Mouse (Mus musculus): ENCODE measurements around the gene Ankrd36. TPM values are rescaled to one million over a fixed set of nuclear protein-coding genes. Genes with fewer than 3 reads are reported as not detected.
"Not testable (repeated sequence)": the region's sequence is repeated elsewhere in the genome, so short reads cannot be mapped to it uniquely, and the experiment has no call there.

Gene Ankrd36
- total RNA-seq (2021): not detected
- long read RNA-seq, experiment 1, partial matches to known transcripts: 0 of 1 reads
- long read RNA-seq, experiment 1, other reads (novel, unspliced or antisense): 1 of 1 reads
- long read RNA-seq, experiment 2: 0 reads

DNA sequence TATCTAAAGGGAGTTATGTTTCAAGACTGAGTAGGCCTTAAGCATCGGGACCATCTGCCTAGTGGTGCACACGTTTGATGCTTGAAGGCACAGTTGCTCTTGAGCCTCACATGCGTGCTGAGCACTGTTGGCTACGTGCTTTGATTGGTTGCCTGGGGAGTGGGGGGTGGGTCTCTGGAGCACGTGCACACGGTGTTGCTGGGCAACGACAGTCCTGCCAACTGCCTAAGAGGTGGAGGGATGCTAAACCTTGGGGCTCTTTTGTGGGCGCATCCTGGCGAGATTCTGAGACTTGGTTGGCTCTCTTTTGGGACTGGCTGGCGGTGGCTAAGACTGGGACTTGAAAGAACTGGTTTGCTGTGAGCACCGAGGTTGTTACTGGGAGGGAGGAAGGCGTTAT is at the start of gene Ankrd36:
Ankrd36 (plus strand) TSS at position 211 of the 400 bp plus-strand sequence.
- DNase-seq (ENCODE audit: low spot score in 2 of 2): no peak

DNA sequence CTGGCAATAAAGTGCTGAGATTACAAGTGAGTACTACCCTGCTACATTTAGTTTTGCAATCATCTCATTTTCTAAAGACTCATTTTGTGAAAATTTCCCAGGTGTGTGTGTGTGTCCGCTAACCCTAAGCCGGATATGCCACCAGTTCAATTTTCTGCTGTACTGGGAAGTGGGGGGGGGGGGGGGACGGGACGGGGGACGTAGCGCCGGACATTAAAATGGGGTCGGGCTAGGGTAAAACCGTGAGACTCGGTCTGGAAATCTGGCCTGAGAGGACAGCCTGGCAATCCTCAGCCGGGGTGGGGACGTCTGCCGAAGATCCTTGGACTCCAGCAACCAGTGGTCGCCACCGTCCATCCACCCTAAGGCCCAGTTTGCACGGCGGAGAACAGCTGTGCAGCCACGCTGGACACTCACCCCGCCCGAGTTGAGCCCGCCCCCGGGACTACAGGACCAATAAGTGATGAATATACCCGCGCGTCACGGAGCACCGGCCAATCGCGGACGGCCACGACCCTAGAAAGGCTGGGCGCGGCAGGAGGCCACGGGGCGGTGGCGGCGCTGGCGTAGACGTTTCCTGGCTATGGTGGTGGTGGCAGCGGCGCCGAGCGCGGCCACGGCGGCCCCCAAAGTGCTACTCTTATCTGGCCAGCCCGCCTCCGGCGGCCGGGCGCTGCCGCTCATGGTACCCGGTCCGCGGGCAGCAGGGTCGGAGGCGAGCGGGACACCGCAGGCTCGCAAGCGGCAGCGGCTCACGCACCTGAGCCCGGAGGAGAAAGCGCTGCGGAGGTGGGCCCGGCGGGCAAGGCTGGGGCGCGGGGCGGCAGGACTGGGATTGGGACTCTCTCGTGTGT is 48.8 kb upstream of the Ankrd36 start, which contains the start of gene Xbp1:
Xbp1 (plus strand) TSS at position 248 of the 854 bp plus-strand sequence.
- DNase-seq (ENCODE audit: low spot score in 2 of 2): peak; percentile 95 to 98

DNA sequence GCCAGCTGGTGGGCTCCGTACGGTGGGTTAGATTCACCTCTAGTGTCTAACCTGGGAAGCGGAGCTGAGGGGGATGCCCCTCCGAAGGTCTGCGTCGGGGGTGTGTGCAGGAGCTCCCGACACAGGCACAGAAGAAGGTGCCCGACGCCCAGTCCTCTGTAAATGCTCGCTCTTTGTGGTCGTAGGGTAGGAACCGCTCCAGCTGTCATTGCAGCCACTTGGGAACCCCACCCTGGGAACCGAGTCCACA is 48.3 kb upstream of the Ankrd36 start:
- no peak for DNase-seq (ENCODE audit: low spot score in 2 of 2)

DNA sequence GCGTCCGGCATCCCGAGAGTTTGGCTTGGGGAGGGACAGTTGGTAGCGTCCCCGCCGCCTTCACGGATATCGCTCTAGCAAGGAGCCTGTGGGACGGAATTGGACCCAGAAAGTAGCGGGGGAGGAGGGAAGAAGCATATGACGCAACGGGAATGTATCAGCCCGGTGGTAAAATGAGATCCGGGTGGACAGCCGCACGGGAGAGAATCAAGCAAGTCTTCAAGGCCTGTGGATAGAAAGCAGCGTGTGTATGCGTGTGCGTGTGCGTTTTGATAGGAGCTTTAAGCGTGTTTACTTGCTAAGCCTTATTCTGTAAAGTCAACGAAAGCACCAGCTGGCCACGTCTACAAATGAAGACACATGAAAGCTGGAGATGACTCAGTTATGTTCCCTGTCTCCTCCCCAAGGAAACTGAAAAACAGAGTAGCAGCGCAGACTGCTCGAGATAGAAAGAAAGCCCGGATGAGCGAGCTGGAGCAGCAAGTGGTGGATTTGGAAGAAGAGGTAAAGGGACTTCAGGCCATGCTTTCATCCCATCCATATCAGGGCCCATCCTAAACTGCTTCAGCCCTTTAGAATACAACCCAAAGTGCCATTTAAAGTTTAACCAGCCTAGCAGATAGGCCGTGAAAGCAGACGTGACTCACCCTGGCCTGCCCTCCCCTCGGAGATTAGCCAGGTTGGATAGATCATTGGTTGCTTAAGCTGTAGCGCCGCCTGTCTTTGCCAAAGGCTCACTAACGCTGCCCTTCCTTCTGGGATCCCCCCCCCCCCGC is 47.8 kb upstream of the Ankrd36 start:
- peak; percentile 34 to 62 for DNase-seq (ENCODE audit: low spot score in 2 of 2)

DNA sequence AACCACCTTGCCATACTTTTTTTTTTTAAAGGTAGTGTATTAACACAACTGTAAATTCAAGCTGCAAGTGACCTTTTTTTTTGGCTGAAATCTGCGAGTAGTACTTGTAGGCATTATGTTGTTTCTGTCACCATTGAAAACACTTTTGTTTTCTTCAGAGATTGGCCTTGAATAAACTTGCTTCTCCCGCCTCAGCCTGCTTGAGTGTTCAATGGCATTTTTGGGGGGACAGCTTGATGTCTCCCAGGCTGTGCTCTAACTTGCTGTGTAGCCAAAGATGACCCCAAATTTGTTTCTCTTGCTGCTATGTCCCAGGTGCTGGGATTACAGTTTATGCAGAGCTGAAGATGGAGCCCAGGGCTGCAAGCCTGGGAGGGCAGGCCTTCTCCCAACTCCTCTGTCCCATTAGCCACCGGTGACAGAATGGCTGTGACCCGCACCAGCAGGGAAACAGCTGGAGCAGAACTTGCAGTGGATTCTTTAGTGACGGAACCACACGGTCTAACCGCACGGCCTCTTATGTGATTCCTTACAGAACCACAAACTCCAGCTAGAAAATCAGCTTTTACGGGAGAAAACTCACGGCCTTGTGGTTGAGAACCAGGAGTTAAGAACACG is 46.6 kb upstream of the Ankrd36 start:
- no peak for DNase-seq (ENCODE audit: low spot score in 2 of 2)

DNA sequence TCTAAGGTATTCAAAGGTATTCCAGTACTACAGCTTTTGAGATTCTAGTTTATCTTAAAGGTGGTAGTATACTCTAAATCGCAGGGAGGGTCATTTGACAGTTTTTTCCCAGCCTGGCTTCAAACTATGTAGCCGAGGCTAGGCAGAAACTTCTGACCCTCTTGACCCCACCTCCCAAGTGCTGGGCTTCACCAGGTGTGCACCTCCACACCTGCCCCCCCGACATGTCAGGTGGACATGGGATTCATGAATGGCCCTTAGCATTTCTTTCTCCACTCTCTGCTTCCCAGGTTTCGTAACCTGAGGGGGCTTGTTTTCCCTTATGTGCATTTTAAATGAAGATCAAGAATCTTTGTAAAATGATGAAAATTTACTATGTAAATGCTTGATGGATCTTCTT is 44.1 kb upstream of the Ankrd36 start:
- no peak for DNase-seq (ENCODE audit: low spot score in 2 of 2)

DNA sequence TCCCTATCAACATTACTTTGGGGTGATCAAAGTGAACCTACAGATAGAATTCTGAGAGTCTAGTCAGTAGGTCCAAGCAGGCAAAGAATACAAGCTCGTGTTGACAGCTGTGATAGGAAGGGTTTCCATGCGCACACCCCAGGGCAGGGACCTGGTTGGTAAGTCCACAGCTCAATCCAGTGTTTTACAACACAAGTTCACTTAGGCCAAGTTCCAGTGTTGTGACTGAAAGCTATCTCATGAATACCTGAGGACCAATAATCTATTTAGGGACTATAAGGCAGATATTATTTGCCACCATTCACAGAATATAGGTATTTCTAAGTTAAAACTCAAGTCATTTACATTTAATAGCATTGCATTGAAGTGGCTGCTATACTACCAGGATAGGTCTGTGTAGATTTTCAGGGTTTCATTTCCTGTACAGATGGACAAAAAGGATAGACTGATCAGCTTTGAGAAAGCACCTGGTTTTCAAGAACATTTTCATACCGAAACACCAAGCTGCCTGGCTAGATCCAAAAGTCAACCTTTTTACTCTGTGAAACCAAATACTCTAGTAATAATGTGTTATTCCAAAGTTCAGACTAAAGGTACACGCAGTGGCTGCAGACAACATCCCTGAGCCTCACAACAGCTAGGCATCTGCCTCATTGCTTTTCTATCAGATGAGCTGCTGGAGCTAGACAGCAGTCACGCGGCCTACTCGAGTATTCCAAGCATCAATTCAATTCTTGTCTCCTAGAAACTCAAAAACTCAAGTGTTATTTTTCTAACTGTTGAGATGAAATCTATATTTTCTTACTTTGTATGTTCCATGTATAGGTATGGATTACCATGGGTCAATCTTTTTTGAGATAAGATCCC is 42.7 kb upstream of the Ankrd36 start:
- no peak for DNase-seq (ENCODE audit: low spot score in 2 of 2)

DNA sequence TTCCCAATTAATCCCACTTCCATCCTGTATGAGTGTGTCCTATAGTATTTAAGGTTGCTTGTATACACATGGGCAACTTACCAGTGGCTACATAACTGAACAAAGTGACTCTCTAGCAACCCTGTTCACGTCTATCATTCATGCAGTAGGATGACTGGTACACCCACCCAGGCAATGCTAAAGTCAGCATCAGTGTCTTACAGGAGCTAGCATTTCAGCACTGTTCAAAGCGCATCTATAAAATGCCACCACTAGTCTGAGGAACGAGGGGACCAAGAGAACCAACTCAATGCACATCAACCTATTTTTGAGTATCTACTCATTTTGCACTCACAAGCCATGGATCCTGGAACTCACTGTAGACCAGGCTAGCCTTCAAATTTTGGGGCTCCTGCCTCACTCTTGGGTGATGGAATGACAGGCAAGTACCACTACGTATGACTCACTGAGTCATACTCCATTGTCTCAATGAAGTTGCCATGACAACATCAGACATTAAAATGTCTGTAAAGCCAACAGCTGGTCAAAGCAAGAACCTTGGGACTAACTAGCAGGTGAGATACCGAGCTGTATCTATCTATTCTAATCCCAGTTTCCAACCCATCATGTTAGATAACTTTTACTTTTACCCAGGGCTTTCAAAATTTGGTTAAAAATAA is 41.5 kb upstream of the Ankrd36 start:
- no peak for DNase-seq (ENCODE audit: low spot score in 2 of 2)

DNA sequence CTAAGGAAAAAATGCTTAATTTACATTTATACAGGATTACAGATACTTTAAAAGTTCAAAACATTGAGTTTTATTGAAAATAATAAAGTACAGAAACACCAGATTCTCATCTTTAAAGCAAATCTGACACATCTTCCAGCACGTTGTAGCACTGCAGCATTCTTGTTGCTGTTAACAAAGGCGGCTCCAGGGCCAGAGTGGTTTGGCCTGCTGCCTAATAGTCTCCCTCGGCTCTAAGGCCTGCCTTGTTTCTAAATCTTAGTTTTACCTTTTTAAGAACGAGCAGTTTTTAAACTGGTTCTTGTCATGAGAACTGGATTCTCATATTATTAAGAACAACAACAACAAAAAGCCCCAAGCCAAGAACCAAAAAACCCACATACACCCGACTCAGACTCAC is 40.6 kb upstream of the Ankrd36 start:
- no peak for DNase-seq (ENCODE audit: low spot score in 2 of 2)

DNA sequence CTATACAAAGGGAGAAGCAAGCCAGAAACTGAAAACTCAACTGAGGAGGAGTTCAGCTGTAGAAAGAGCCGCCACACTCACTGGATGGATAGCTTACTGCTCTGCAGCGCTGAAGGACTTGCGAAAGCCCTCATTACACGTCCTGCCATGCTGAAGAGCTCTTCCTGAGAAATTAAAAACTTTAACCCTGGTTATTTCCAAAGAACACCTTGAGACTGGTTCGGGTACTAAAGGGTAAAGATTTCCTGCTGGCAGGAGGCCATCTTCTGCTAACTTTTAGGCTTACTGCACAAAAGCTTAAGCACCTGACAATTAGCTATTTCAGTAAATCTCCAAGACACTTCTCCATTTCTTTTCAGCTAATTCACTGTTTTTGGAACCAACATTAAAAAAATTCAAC is 39.3 kb upstream of the Ankrd36 start:
- no peak for DNase-seq (ENCODE audit: low spot score in 2 of 2)

DNA sequence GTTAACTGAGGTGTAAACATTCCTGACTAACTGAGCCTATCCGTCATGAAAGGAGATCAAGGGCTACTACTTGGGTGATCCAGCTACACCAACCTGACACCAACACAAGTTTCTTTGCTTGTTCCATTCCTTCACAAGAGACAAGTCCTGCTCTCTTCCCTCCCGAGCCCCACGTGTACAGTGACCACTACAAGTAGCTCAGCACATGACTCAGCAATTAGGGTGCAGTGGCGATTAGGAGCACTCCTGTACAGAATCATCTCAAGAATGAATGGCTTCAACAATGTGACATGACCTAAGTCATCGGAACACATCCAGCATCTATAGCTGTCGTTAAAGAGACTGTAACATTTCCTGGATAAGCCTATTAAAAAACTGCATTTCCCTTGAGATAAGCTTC is 38.8 kb upstream of the Ankrd36 start:
- DNase-seq (ENCODE audit: low spot score in 2 of 2): no peak

DNA sequence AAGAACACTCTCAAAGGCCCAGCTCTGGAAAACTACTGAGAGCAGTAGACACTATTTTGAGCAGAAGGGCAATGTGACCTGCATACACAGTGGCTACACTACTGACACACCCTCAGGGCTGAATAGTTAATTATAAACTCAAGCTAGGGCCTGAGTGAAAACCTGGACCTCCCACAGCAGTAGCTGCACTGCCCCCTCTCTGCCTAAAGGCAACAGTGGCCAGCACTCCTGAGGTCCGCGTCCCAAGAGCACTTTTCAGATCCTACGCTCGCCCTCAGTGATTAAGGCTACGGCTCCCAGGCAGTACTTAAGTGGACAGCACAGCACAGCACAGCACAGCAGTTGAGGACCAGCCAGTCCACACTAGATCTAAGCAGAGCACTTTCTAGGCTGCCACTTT is 36.4 kb upstream of the Ankrd36 start:
- no peak for DNase-seq (ENCODE audit: low spot score in 2 of 2)

DNA sequence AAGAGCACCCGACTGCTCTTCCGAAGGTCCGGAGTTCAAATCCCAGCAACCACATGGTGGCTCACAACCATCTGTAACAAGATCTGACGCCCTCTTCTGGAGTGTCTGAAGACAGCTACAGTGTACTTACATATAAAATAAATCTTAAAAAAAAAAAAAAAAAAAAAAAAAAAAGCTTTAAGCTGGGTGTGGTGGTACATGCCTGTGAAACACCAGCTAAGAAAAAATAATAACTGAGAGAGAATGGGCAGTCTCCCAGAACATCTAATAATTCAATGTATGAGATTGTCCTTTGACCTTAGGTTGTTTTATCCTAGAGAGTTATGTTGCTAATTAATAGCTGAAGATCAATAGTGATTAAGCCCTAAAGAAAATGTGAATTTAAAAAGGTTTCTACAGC is 32.0 kb upstream of the Ankrd36 start:
- not testable (repeated sequence) for DNase-seq (ENCODE audit: low spot score in 2 of 2)

DNA sequence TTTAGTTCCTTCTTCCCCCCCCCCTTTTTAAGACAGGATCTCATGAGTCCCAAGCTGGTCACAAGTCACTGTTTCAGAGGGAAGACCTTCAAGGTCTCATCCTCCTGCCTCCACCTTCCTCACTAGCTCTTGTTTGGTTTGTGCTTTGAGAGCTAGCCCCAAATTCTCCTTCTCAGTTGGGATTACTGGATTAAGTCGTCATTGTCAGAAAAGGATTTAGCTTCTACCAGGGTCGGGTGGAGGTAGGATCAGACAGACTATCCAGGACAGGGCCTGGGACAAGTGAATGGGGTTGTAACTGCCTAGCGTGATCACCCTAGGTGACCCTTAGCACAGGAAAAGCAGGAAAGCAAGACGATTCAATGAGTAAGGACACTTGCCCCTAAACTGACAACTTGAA is 29.2 kb upstream of the Ankrd36 start:
- no peak for DNase-seq (ENCODE audit: low spot score in 2 of 2)

DNA sequence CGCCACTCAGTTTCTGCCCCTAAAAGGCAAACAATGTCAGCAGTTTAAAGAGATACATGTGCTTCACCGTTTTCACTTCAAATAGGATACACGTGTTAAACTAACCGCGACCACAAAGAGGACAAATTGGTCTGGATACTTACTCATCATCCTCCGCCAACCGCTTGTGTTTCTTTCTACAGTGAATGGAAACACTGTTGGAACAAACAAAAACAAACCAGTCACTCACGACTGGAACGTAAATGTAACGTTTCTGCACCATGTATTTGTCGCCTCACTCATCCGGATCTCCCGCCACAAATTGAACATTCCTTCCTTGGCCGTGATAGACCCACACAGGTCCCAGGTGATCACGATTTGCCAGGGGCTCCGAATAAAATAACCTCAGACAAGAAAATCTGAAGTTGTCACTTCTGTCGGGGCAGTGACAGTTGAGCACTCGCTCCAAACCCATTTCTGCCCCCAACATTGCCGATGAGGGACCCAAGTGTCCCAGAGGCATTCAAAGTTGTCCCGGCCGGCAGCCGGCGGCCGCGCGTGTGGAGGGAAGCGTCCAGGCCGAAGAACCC is 28.2 kb upstream of the Ankrd36 start:
- DNase-seq (ENCODE audit: low spot score in 2 of 2): no peak

DNA sequence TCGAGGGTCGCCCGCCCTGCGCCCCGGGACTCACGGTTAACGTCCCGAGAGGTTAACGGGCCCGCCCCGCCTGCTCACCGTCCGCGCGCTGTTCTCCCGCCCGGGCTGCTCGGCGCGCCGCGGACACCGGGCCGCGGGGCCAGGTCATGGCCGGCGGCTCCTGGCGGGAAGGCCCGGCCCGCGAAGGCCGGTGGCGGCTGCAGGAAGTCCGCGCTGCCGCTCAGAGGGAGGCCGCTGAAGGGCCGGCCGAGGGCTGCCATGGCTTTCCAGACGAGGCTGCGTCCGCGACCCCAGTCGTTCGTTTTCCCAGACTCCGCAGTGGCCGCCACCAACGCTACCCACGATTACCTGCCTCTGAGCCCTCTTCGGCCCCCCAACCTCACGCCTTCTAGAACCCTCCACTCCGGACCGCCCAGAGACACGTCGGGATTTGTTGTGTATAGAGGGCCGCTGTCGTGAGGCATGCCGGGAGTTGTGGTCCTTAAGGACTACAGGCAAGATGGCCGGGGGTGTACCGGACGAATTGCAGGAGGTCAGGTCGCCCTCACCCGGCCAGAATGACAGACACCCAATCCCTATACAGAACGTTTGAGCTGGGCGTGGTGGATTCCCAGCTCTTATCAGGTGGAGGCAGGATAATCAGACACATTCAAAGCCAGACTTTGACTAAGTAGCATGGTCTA is 27.5 kb upstream of the Ankrd36 start, which contains the start of gene Ccdc117:
Ccdc117 (minus strand) TSS at position 389 of the 683 bp plus-strand sequence.
- DNase-seq (ENCODE audit: low spot score in 2 of 2): peak; percentile 71 to 88

DNA sequence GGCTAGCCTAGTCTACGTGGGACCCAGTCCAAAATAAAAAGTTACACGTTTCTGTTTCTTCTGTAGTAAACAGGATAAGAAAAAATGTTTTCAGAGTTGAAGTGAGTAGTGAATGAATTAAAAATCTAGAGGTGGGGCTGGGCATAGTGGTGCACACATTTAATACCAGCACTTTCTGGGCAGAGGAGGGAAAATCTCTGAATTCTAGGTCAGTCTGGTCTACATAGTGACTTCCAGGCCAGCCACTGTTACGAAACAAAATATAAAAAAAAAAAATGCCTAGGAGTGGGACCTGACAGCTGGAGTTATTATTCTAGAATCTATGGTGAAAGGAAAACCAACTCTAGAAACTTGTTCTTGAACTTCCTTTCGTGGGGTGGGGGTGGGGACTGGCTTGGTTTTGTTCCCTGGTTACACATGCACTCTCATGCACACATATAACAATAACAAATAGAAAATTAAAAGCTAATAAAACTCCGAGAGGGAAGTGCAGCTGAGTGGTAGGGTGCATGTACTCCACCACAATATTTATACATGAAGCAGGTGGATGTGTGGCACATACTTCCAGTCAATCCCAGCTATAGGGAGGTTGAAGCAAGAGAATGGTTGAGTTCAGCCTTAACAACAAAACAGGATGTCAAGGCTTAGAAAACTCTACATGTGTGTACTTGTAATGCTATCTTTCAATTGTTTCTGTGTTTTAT is 26.9 kb upstream of the Ankrd36 start:
- no peak for DNase-seq (ENCODE audit: low spot score in 2 of 2)

DNA sequence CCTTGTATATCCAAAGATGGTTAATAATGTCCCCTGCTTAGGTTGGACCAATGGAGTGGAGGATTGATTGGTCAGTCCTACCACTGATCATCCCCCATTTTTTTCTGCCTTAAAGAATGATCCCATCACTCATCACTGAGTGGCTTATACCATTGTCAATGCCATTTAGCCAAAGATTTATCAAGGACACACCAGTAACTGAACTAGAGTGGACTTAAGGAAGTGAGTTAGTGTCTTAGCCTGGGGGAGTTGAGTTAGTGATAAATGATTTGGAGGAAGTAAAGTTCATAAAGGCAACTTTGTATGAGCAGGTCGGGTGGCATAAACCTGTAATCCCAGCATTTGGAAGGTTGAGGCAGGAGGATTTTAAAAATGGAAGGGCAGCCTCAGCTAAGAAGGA is 26.2 kb upstream of the Ankrd36 start:
- DNase-seq (ENCODE audit: low spot score in 2 of 2): no peak

DNA sequence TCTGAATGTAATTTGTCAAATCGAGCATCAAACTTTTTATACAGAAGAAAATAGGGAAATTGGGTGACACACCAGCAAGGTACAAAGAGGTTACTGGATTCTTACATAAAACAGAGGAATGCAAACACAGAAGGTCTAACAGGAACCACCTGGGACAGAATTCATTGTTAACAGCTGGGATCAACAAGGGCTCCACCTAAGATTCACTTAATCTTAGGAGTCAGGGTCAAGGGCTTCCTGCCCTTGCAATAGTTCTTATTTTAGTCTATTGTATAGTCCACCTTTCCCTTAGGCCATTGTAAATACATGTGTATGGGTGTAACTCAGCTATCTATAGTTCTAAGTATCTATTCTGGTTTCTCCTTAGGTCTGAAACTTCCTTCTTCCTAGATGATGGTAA is 24.8 kb upstream of the Ankrd36 start:
- DNase-seq (ENCODE audit: low spot score in 2 of 2): not testable (repeated sequence)

Data from gastrocnemius, postnatal 4 days (tissue).